Mouse (Mus musculus): ENCODE measurements at regions not wholly inside any gene's neighbourhood (a gene's known extent, or its start where the extent isn't known, plus 50 kb on each side); places are given as distances from the start of the nearest gene placed in this dataset.

DNA sequence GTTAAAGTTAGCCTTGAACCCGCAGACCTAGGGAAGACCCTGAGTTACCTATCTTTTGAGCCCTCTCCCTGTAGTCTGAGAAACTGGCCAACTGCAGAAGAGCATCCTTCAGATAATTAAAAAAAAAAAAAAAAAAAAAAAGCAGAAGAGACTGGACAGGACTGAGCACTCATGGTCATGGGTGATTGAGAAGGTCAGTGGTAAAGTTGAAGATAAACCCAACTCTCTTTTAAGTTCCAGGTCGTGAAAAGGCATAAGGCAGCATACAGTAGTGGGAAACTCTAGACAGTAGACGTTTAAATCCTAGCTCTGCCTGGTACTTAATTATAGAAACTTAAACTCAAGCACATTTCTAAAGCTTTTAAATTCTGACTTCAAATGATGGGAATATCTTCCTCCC, 84.6 kb upstream of the Rreb1 start:
- no peak for DNase-seq (ENCODE audit: low spot score in 2 of 2)

DNA sequence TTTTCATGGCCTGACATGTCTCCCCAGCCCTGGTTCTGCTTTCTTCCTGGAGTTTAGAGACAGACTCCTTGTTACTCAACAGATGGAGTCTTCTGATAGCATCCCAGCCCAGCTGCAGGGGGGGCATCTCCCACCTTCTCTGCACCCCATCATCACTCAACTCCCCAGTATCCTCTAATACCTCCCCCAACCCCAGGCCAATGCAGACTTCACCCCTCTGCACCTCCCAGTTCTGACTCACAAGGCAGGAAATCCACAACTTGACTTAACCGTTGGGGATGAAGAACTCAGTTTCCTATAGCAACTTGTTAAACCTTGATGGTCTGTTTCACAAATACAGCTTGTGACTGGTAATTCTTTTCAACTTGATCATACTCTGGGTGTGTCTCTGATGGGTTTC, 73.7 kb upstream of the Rreb1 start:
- no peak for DNase-seq (ENCODE audit: low spot score in 2 of 2)

DNA sequence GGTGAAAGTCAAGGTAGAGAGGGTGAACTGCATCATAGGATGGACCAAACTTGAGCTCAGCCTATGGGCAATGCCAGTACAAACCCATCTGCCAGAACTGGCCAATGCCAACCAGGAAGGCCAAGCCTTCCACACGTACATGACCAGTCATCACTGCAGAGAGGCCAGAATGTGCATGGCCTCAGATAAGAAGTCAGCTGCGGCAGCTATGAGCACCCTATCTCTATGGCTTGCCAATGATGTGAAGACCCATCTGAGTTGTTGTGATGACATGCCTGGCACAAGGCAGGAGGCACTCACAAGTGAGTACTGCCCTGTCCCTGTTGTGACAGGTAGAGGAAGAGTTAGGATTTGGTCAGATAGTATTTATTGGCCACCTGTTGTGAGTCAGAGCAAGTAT, 72.7 kb upstream of the Rreb1 start:
- DNase-seq (ENCODE audit: low spot score in 2 of 2), result no peak

DNA sequence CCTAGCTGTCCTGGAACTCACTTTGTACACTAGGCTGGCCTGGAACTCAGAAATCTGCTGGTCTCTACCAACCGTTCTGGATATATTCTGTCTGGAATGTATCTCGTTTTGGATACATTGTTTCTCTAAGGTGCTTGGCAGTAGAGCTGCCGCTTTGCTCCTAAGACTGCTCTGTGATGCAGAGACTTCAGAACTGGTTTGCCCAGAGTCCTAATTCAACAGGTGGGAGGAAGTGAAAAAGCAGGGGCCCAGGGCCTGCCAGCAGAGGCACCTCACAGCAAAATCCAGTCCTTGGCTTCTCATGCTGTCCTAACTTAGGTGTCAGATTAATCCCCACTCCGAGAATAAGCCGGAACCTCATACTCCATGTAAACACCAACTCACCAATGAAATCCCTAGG, 67.3 kb upstream of the Rreb1 start:
- DNase-seq (ENCODE audit: low spot score in 2 of 2), result no peak

DNA sequence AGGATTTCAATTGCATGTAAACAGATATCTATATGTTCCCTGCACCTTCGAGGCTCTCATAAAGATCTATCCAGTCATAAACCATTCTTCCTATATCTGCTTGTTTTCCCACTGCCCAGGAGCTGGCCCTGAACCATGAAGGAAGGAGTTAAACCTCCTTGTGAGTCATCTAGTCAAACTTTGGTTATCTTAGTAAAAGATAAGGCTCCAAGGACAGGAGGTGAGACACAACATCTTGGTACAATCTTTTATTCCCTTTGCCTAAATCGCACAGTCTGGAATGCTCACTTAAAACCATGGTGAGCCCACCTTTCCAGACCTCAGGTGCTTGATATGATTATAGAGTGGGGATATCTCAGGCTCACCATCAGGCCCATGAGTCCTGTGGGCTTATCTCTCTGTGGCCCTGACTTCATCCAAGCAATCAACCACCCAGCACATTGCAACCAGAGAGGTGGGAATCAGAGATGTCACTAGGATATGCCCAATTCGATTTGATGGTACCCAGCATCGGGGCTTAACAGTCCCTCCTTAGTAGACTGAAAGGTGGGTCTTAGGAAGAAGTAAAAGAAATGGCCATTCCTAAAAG, 65.2 kb upstream of the Rreb1 start:
- no peak for DNase-seq (ENCODE audit: low spot score in 2 of 2)

GRCm38 (mm10) chr13:37715058-37715712, 63.0 kb upstream of the Rreb1 start:
- DNase-seq (ENCODE audit: low spot score in 2 of 2), result no peak

- DNase-seq (ENCODE audit: low spot score in 2 of 2), result no peak
These were observed 62.2 kb upstream of the Rreb1 start for GRCm38 (mm10) chr13:37715770-37716693.

DNA sequence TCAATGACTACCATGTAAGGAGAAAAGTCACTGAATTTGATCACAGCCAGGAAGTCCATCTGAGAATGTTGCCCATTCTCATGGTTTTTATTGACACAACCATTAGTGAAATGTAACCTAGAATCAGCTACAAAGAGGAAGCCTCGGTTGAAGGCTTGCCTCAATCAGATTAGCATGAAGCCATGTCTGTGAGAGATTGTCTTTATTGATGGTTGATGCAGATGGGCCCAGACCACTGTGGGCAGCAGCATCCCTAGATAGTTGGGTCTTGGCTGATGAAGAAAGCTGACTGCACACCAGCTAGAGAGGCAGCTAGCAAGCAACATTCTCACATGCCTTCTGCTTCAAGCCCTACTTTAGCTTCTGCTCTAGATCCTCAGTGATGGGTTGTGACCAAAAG, 60.4 kb upstream of the Rreb1 start:
- no peak for DNase-seq (ENCODE audit: low spot score in 2 of 2)

GRCm38 (mm10) chr13:37718364-37718763, 59.8 kb upstream of the Rreb1 start:
- DNase-seq (ENCODE audit: low spot score in 2 of 2), result no peak
